Mouse (Mus musculus) left cerebral cortex, adult 9 months (tissue): Measurements from ENCODE around the gene Zfp710.
"Not testable (repeated sequence)": the region's sequence is repeated elsewhere in the genome, so short reads cannot be mapped to it uniquely, and the experiment has no call there.

Source experiments
- DNase-seq, 2 experiments: peaks; one replicate each; pipeline ENCODE4 v3.0.0; 2022; ENCODE audit warnings: low spot score in 2 of 2

Zfp710 gene

DNA sequence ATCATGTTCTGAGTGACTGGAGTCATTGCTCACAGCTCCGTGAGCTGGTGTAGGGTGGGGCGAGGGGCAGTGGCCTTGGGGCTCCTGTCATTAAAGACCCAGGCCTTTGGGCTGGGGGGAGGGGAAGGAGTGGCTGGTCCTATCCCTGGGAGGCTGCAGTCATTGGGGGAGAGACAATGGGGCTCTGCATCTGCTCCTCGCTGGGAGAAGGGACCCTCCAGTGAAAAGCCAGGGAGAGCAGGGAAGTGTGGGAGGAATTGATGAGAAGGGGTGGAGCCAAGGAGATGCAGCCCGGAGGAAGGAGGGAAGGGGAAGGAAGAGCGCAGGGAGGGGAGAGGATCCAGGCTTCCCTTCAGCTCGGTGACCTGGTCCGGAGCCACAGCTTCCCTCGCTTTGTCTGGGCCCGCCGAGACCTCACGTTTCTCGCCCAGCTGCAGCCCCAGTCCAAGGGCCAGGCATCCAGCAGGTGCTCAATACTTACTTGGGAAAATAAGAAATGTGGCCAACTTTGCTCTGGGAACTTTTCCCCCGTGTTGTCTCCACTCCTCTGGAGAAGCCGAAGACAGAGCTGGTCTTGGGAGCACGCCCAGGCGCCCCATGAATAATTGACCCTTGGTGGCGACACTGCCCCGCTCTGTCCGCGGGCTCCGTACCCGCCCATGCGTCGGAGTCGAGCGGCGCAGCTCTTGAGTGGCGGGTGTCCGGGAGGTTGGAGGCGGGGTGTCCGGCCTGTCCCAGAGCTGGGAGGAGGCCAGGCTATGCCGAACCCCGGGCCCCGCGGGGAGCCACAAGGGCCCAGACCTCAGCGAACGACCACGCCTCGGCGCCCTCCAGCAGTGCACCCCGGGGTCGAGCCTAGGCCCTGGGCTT, at the start of gene Zfp710:
Gene Zfp710, plus strand, starts transcription at position 294 of the 870 bp plus-strand sequence.
- peak in 1 of 2 experiments; percentile 79 for DNase-seq

DNA sequence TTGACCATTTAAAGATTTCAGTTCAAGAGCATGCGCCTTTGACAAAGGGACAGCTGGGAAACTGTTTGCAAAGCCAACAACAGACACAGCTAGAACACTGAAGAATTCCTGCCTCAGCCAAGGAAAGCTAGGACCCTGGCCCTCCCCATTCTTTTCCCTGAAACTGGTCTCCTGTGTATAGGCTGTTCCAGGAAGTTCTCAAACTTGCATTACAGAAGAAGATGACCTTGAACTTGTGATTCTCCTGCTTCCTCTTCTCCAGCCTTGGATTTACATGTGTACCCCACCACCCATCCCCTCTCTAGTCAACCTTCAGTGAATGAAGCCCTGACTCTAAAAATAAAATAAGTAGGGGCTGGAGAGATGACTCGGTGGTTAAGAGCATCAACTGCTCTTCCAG, 49.3 kb upstream of the Zfp710 start:
- no peak for DNase-seq

DNA sequence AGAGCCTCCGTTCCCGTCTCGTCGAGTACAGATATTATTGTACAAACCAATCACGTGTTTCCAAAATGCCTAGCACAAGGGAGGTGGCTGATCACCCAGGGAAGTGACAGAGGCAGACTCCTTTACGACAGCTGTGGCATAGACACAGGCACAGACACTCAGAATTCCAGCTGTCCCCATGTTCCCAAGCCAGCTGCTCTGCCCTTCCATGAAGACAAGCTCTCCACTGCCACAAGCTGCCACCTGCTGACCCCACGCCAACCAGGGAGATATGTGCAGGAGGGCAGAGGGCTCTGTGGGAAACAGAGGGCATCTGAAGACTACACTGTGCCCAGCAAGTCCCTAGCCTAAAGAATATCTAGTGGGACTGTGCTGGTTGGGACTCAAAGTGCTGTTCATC, 37.9 kb upstream of the Zfp710 start:
- DNase-seq = no peak

DNA sequence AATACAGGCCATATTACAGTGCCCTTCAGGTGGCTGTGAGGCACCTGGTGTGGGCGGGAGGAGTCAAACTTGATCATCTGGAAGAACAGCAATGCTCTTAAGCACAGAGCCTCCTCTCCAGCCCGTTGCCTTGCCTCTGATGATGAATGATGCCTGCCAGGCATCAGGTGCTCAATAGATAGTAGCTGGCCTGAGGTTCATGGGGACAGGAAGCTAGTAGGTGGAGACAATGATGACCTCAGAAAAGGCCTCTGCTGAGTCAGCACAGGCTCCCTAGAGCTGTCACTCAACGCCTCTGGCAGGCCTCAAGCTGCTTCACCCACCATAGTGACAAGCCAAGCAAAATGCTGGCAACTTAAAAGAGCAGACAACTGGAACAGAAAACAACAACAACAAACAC, 36.9 kb upstream of the Zfp710 start:
- no peak for DNase-seq

DNA sequence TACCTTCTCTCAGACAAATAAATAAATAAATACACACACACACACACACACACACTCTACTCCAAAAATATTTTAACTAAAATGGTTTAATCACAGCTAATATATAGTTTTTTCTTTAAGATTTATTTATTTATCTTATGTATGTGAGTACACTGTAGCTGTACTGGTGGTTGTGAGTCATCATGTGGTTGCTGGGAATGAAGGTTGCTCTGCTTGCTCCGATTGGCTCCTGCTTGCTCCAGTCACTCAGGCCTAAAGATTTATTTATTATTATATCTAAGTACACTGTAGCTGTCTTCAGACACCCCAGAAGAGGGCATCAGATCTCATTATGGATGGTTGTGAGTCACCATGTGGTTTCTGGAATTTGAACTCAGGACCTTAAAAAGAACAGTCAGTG, 36.1 kb upstream of the Zfp710 start:
- not testable (repeated sequence) for DNase-seq

DNA sequence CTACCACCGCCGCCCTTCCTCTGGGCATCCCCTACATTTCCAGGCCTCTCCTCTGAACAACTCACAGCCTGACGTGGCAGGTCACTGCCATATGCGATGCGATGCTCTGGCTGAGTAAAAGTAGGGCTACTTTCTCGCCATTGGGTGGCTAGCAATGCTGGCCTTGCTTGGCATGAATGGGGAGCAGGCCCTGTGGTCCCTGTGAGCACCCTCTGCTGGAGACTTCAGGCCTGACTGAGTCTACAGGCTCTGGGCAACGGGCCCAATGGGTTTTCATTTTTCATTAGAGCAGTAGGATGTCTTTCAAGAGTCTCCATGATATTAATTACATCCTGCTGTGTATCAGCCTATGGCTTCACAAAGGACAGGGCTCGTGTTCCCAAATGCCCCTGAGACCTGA, 30.1 kb upstream of the Zfp710 start:
- peak in 1 of 2 experiments; percentile 32 for DNase-seq

DNA sequence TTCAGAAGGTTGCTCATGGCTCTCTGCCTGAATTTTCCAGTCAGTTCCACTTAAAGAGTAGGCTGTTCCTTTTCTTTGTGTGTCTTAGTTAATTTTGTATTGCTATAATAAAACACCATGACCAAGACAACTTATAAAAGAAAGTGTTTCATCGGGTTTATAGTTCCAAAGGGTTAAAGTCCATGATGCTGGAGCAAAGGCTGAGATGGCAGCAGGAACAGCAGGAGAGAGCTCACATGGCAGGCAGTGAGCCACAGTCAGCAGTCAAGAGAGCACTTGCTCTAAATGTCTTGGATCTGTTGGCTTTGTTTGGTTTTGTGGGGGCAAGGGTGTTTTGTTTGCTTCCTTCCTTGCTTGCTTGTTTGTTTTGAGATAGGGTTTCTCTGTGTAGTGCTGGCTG, 26.9 kb upstream of the Zfp710 start:
- no peak for DNase-seq

DNA sequence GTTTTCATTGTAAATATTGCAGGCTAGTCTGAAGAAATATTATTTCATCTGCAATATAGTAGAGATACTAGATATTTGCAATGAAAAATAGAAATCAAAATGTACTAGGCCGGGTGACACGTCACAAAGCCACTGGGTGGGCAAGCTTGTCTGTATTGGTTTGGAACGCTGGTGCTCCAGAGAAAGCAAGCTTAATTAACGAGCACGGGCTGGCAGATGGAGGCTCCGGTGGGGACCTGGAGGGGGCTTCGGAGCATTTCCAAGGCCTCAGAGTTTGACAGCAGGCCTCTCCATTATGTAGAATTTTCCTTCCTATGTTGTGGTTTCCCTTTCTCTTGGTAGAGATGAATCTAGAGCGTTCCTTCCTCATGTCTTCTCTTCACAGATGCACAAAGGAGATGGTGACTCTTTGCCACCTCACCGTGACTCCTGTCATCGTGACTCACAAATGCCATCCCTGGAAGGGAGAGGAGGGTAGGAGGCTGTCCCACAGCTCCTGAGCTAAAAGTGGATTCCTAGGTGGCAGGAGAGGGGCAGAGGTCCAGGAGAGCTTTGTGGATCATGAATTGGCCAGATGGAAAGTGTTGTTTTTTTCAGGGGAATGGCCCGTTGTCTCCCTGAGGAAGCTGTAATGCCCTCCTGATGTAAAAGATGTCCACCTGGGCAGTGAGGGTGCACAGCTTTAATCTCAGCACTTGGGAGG, 22.1 kb upstream of the Zfp710 start:
- no peak for DNase-seq

DNA sequence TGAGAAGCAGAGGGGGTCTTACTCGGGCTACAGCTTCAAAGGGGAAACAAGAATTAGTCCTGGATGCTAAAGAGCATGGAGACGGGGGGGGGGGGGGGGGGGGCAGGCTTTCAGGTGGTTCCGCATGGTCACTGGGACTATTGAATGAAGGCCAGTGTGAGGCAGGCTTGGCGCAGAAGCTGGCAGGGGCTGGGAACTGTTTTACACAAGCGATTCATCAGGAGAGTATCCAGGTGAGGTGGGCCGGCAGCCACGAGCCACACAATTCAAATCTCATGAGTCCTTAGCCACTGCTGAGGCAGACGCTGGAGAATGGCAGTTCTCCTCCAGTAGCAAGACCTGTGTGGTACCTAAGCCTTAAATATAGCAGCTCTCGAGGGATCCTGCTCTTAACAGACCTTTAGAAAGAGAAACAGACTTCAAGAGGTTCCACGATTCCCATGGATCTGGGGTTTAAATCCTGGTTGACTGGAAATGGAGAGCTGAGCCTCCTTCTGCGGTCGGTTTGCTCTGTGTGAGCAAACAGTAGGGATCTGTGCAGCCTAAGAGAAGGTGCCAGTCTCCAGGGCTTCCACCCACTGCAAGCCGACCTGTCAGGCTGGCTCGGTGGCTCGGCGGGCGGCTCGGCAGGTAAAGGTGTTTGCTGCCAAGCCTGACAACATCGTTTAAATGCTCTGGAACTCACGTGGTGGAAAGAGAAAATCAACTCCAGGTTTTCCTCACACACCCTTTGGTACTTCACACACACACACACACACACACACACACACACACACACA, 19.6 kb upstream of the Zfp710 start:
- DNase-seq = no peak

DNA sequence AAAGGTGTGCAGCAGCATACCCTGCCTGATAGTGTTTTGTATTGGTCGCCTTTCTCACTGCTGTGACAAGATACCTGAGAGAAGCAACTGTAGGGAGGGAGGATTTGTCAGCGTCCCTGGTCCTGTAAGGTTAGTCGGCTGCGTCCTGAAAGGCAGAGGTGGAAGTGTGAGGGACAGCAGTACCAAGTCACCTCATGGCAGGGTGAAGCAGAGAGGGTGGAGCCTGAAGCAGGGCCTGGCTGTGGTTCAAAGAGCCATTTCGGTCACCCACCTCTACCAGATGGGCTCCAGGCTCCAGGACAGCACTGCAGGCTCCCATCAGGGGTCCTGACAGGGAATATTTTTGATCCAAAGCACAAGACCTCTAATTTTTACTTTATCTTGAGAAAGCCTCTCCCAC, 13.9 kb upstream of the Zfp710 start:
- DNase-seq = no peak

DNA sequence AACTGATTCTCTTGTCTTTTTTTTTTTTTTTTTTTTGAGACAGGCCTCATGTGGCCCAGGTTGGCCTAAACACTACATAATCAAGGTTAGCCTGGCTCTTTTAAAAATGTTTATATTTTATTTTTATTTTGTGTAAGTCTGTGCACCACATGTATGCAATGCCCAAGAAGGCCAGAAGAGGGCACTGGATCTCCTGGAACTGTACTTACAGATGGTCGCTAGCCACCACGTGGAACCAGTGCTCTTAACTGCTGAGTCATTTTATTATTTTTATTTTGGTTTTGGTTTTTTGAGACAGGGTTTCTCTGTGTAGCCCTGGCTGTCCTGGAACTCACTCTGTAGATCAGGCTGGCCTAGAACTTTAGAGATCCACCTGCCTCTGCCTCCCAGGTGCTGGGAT, 13.1 kb upstream of the Zfp710 start:
- no peak for DNase-seq

DNA sequence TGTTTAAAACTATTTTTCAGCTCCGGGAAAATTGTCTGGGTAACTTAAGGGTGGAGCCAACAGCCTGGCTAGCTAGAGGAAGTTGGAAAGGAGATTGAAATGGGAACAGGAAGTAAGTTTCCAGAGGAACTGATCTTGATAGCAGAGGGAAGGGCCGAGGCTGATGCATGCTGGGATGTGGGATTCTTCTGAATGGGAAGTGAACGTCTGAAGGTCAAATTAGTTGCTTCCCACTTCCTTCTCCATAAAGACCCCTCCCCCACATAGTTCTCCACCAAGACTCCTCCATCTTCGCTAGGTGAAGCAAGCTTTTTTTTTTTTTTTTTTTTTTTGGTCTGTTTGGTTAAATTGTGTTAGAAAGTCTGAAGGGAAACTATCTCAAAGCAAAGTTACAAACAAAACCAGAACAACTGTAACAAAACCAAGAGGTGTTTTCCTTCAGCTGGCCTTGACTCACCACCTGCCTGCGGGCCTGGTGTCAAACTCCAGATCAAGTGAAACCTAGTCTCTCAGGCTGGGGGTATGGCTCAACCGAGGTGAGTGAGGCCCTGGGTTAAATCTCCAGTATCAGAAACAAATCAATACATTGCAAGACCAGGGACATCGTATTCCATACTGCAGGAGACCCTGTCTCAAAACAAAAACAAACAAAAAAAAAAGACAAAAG, 10.6 kb upstream of the Zfp710 start:
- no peak for DNase-seq

DNA sequence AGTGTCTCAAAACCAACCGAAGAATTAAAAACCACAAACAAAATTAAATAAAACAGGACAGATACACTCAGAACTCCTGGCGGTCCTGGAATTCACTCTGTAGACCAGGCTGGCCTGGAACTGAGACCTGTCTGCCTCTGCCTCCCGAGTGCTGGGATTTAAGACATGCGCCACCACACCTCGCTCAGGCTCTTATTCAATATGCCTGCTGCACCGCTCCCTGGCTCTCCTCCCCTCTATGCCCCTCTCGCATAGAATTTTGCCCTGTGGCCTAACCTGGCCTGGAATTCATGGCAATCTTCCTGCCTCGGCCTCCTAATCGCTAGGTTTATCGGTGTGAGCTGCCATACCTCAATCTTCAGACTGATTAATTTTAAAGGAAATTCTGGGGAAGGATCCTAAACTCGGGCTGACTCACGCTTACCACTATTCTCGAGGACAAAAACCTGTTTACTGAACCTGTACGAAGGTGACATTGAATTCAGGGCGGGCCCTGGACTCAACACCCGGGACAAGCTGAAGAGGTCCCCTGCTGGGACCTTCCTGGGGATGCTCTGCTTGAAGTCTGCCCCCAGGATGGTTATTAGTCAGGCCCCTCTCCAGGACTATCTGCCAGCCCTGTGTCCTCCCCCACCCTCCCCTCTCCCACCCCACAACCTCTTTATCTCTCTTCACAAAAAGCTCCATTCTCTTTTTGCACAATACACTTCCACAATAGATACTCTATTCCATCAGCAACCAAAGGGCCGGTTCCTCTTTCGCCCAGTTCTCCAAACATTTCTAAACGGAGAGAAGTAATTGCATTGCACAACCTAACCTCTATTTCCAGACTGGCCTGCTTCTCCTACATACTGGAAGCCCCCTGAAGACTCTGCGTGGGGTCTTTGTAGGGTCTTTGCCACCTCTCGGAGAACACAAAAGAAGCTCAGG, 9.5 kb upstream of the Zfp710 start:
- no peak for DNase-seq

DNA sequence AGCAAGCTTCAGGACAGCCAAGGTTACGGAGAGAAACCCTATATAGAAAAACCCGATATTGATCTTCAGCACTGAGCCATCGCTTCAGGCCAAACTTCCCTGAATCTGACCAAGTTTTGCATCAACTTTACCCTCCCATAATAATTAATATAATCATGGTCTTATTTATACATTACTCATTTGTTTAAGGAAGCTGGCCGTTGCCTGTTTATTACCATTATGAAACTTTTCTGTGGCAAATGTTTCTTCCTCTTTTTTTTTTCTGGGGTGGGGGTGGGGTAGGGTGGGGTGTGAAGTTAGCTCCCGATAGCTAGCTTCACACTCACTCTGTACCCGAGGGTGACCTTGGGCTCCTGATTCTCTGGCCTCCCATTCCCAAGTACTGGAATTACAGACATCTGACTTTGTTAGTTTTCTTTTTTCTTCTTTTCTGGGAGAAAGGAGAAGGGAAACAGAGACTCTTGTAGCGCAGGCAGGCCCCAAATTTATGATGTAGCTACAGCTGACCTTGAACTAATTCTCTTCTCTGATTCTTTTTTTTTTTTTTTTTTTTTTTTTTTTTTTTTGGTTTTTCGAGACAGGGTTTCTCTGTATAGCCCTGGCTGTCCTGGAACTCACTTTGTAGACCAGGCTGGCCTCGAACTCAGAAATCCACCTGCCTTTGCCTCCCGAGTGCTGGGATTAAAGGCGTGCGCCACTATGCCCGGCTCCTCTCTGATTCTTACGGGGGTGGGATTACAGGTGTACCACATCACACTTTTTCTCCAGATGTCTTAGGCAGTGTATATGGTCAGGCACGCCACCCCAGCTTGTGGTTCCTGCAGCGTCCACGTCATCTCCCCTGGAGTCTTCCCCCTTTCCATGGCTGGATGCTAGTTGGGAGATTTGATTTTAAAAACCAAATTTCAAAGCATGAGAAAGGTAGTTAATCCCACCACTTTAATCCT, 5.8 kb upstream of the Zfp710 start:
- DNase-seq = no peak

DNA sequence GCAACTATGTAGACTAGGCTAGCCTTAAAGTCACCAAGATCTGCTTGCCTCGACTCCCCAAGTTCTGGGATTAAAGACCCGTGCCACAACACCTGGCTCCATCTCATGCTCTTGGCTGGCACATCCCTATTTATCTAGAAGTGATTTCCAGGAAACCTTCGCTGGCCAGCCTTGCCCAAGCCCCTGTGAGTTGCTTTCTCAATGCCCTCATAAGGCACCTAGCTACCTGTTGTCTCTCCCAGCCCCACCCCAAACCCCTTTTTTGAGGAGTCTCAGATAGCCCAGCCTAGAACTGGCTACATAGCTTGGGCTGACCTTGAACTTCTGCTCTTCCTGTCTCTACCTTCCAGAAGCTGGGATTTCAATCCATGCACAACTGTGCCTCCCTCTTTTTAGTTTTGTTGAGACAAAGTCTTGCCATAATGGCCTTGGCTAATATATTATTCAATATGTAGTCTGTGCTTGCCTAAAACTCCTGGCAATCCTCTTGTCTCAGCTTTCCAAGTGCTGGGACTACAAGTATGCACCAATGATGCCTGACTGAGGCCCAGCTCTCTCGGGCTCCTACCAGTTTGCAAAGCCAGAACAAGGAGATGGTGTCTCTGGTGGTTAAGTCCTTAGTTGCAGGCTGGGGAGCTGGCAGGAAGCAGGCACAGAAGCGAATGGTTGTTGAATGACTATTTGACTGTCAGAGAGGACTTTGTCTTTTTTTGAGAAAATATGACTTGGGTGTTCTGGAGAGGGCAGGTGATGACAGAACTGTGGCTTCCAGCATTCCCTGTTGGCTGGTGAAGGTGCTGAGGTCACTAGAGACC, 786 bp upstream of the Zfp710 start:
- DNase-seq = no peak

DNA sequence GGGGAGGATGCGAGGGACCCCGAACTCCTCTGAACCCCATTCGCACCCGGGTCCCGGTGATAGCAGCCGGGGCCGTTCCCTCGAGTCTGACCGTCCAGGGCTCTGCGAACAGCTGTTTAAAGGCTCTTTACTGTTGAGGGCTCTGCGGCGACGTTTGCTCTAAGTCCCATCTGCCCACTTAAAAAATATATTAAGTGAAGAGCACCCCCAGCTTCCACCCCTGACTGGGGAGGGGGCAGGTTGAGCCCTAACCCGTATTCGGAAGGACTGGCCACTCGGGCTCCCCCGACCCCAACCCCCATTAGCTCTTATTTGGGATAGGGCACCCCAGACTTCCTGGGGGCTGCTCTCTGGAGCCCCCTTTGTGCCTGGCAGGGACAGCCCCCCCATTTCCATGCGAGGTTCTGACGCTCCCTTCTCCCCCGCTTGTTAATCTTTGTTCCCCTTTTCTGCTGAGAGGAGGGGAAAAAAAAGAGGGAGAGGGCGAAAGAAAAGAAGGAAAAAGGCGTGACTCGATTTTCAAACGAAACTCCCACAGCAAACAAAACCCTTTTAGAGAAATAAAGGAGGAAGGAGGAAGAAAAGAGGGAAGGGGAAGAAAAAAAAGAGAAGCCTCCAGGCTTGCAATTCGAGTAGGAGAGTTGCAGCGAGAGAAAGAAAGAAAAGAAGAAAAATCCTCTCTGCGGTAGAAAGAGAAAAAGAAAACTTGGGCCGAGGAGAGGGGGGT, 940 bp downstream of the Zfp710 start:
- DNase-seq = no peak

DNA sequence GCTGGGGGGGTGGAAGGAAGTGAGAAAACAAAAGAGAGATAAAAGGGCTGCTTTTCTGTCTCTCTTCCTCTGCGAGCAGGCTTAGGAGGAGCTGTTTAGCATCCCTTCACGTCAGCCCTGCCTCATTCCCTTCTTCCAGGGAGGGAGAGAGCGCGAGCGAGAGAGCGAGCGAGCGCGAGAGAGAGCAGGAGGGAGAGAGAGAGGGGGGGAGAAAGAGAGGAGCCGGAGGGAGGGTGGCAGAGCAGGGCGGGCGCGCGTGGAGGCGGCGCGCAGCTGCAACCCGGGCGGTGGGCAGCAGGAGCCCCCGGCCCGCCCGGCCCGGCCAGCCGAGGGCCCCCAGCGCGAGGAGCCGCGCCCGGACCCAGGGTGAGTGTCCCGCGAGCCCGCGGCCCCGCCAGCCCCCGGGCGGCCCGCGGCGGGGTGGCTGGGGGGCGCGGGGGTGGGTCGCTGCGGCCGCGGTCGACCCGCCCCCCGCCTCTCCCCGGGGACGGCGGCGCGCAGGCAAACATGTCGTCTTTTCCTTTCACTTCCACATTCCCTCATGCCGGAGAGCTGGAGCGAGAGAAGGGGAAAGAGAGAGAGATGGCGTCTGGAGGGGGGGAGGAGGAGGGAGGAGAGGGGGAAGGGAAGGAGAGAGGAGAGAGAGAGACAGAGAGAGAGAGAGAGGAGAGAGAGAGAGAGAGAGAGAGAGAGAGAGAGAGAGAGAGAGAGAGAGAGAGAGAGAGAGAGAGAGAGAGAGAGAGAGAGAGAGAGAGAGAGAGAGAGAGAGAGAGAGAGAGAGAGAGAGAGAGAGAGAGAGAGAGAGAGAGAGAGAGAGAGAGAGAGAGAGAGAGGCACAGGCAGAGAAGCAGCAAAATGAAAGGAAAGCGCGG, 1.7 kb downstream of the Zfp710 start:
- peak in 1 of 2 experiments; percentile 47 for DNase-seq
